In the genomic region with DNA sequence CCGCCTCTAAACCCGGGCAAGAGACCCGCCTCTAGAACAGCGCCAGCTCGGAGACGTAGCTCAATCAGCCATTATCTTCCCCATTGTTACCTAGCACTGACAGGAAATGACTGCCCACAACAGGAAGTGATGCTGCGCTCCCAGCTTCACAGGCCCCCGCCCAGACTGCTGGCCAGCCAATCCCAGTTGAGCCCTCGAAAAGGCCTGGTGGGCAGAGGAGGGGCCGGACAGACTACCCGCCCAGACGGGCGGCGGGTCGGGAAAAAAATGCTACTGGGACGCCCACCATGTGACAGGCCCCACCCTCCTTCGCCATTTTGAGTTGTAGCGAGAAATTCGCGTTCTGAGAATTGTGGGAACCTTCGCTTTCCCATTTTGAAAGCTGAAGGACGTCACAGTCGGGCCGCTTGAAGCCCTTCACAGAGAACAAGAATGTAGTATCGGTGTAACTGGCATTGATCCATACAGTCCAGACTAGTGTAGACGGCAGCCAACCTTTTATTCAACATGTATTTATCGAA, we compare ENCODE assay signal across 8 mouse cellular contexts. TPM values are rescaled to one million over a fixed set of nuclear protein-coding genes. Genes with fewer than 3 reads are reported as not detected.
A peak's percentile ranks its signal among the peaks of the same experiment; 100 is the strongest.
DNase-seq lines count a peak whose midpoint lies in the region; ATAC-seq and TF ChIP-seq lines count a peak whose summit lies in the region.

A gene (minus strand): TSS at position 116 of the 521 bp plus-strand sequence.

- H3K79me2 ChIP-seq in C2C12 (ENCODE audit: control insufficient read depth, insufficient read depth) (peaks cover 49% of the 10 kb centered on the region), myocyte (ENCODE audit: control insufficient read depth, insufficient read depth) (peaks cover 44% of the 10 kb centered on the region)
- peaks cover 5% of the 10 kb centered on the region; the same call in 1 of the 2 replicates for H3K79me2 ChIP-seq in liver, adult 2 months (ENCODE audit: control insufficient read depth, insufficient read depth, low read length)

- H3K27ac ChIP-seq in heart, embryonic 11.5 days (ENCODE audit: low read depth, low read length) = peak within 1 kb of the TSS; percentile 91
- H3K27ac ChIP-seq in kidney, embryonic 16.5 days (ENCODE audit: low read length) = peak within 1 kb of the TSS; percentile 90
- H3K27ac ChIP-seq in liver, adult 2 months (replicated peaks; ENCODE audit: insufficient read depth, low read depth, low read length) = peak within 1 kb of the TSS; percentile 85

- TF ChIP-seq CTCF in C2C12 (IDR thresholded peaks at IDR 0.05; ENCODE audit: control insufficient read depth, insufficient read depth, insufficient read length) = no peak
- no peak for TF ChIP-seq CTCF in brain, embryonic 14.5 days (IDR thresholded peaks at IDR 0.05; ENCODE audit: borderline replicate concordance, extremely low read depth, insufficient read depth, insufficient read length)
- TF ChIP-seq CTCF in liver, adult 2 months (IDR thresholded peaks at IDR 0.05; ENCODE audit: low read depth, low read length) = no peak

- peaks cover 45% of the 10 kb centered on the region for H3K79me3 ChIP-seq in C2C12 (ENCODE audit: low read depth)

- H3ac ChIP-seq in C2C12 (ENCODE audit: control insufficient read depth, insufficient read length, low read depth) (peak within 1 kb of the TSS; percentile 92), myocyte (ENCODE audit: control insufficient read depth, insufficient read length) (peak within 1 kb of the TSS; percentile 37)

- peaks cover 26% of the 10 kb centered on the region for H3K36me3 ChIP-seq in C2C12 (ENCODE audit: control insufficient read depth, insufficient read depth)
- peaks cover 19% of the 10 kb centered on the region for H3K36me3 ChIP-seq in erythroblast, embryonic 14.5 days (ENCODE audit: control insufficient read depth)
- H3K36me3 ChIP-seq in heart, embryonic 11.5 days (ENCODE audit: control insufficient read depth, insufficient read depth, low read length) = no peaks in the 10 kb centered on the region
- H3K36me3 ChIP-seq in kidney, embryonic 16.5 days (ENCODE audit: insufficient read depth, low read length) = no peaks in the 10 kb centered on the region
- H3K36me3 ChIP-seq in liver, adult 2 months (ENCODE audit: control insufficient read depth, insufficient read depth, low read length) = peaks cover 5% of the 10 kb centered on the region; the same call in 1 of the 2 replicates
- H3K36me3 ChIP-seq in myocyte (ENCODE audit: control insufficient read depth, insufficient read depth) = peaks cover 12% of the 10 kb centered on the region
- H3K36me3 ChIP-seq in splenic B cell, adult 2 months (ENCODE audit: control insufficient read depth, insufficient read depth, low read length, poor library complexity, severe bottlenecking) = no peaks in the 10 kb centered on the region

- H3K9me3 ChIP-seq in erythroblast, embryonic 14.5 days (ENCODE audit: control insufficient read depth, low read length) = peaks cover 10% of the 10 kb centered on the region
- H3K9me3 ChIP-seq in heart, embryonic 11.5 days (replicated peaks; ENCODE audit: control insufficient read depth, low read length) = no peaks in the 10 kb centered on the region
- peaks cover 3% of the 10 kb centered on the region; the same call in 1 of the 2 replicates for H3K9me3 ChIP-seq in kidney, embryonic 16.5 days (ENCODE audit: low read length)

- DNase-seq in brain, embryonic 14.5 days (ENCODE audit: low read depth) = peak; percentile 98
- peak; percentile 91 for DNase-seq in liver, adult 2 months (ENCODE audit: extremely low read depth, low read depth, low spot score)
- DNase-seq in splenic B cell, adult 2 months (ENCODE audit: low read depth, low spot score) = peak; percentile 95

- peak within 1 kb of the TSS; percentile 65 for H3K4me3 ChIP-seq in C2C12 (ENCODE audit: insufficient read depth, poor library complexity, severe bottlenecking)
- H3K4me3 ChIP-seq in erythroblast, embryonic 14.5 days (replicated peaks) = peak within 1 kb of the TSS; percentile 87
- peak within 1 kb of the TSS; percentile 74 for H3K4me3 ChIP-seq in heart, embryonic 11.5 days (ENCODE audit: low read depth, low read length)
- peak within 1 kb of the TSS; percentile 79 for H3K4me3 ChIP-seq in kidney, embryonic 16.5 days (ENCODE audit: low read length)
- H3K4me3 ChIP-seq in liver, adult 2 months (ENCODE audit: insufficient read depth, low read depth, low read length) = peak within 1 kb of the TSS; percentile 70
- peak within 1 kb of the TSS; percentile 79 for H3K4me3 ChIP-seq in myocyte

- 0 out of 2 replicates have a peak, but pooled peaks have one; percentile 16 for TF ChIP-seq POLR2A in brain, embryonic 14.5 days (IDR thresholded peaks at IDR 0.05; ENCODE audit: borderline replicate concordance, extremely low read depth, insufficient read depth, insufficient read length, poor library complexity, severe bottlenecking)
- peak; percentile 55 for TF ChIP-seq POLR2A in liver, adult 2 months (IDR thresholded peaks at IDR 0.05; ENCODE audit: extremely low read depth, insufficient read depth, low read length)
- TF ChIP-seq POLR2A in myocyte (IDR thresholded peaks at IDR 0.05; ENCODE audit: insufficient read length, low read depth) = peak; percentile 67

- H3K4me2 ChIP-seq in heart, embryonic 11.5 days = peak within 1 kb of the TSS; percentile 59
- H3K4me2 ChIP-seq in kidney, embryonic 16.5 days (replicated peaks; ENCODE audit: low read depth, low read length) = peak within 1 kb of the TSS; percentile 57
- peak within 1 kb of the TSS; percentile 70 for H3K4me2 ChIP-seq in myocyte (ENCODE audit: low read depth)

- peak; percentile 98 for ATAC-seq in heart, embryonic 11.5 days (replicated peaks; ENCODE audit: insufficient number of reproducible peaks, low FRiP score, low TSS enrichment)
- ATAC-seq in kidney, embryonic 16.5 days (ENCODE audit: low FRiP score, low TSS enrichment) = peak; percentile 100

- H3K9ac ChIP-seq in heart, embryonic 11.5 days (ENCODE audit: low read depth, low read length) = peak within 1 kb of the TSS; percentile 93
- peak within 1 kb of the TSS; percentile 86 for H3K9ac ChIP-seq in kidney, embryonic 16.5 days (replicated peaks; ENCODE audit: low read length)
- H3K9ac ChIP-seq in liver, adult 2 months (ENCODE audit: low read depth, low read length) = peak within 1 kb of the TSS; percentile 95

- WGBS in heart, embryonic 11.5 days (ENCODE audit: insufficient replicate concordance) = 19% methylated on average over 27 of the region's 27 CpGs
- WGBS in kidney, embryonic 16.5 days = 28% methylated on average over 27 of the region's 27 CpGs
- WGBS in liver, adult 2 months = 3% methylated on average over 21 of the region's 27 CpGs

- peaks cover 8% of the 10 kb centered on the region for H3K4me1 ChIP-seq in erythroblast, embryonic 14.5 days (ENCODE audit: control insufficient read depth)
- no peaks in the 10 kb centered on the region for H3K4me1 ChIP-seq in heart, embryonic 11.5 days (ENCODE audit: control insufficient read depth, insufficient read depth, low read length)
- no peaks in the 10 kb centered on the region for H3K4me1 ChIP-seq in kidney, embryonic 16.5 days (ENCODE audit: insufficient read depth, low read length)
- peaks cover 3% of the 10 kb centered on the region; the same call in 1 of the 2 replicates for H3K4me1 ChIP-seq in liver, adult 2 months (ENCODE audit: control insufficient read depth, insufficient read depth, low read length)

- no peaks in the 10 kb centered on the region for H3K27me3 ChIP-seq in C2C12 (ENCODE audit: control insufficient read depth, insufficient read depth, insufficient read length)
- peaks cover 12% of the 10 kb centered on the region for H3K27me3 ChIP-seq in erythroblast, embryonic 14.5 days (ENCODE audit: control insufficient read depth)
- no peaks in the 10 kb centered on the region for H3K27me3 ChIP-seq in heart, embryonic 11.5 days (ENCODE audit: control insufficient read depth, insufficient read depth, low read length)
- peaks cover 3% of the 10 kb centered on the region; the same call in 1 of the 2 replicates for H3K27me3 ChIP-seq in kidney, embryonic 16.5 days (ENCODE audit: insufficient read depth, low read length)
- no peaks in the 10 kb centered on the region for H3K27me3 ChIP-seq in liver, adult 2 months (ENCODE audit: control insufficient read depth, insufficient read depth, low read length)
- H3K27me3 ChIP-seq in myocyte (ENCODE audit: control insufficient read depth, insufficient read depth, insufficient read length) = no peaks in the 10 kb centered on the region
- no peaks in the 10 kb centered on the region for H3K27me3 ChIP-seq in splenic B cell, adult 2 months (ENCODE audit: control insufficient read depth, insufficient read depth, low read length, poor library complexity, severe bottlenecking)

TF ChIP-seq in C2C12, 6 proteins besides CTCF, POLR2A, EP300 and RAD21:
- TF ChIP-seq USF1 (IDR thresholded peaks at IDR 0.05; ENCODE audit: low read depth) (peak; percentile 46), FOSL1 (IDR thresholded peaks at IDR 0.05; ENCODE audit: insufficient read depth, low read length, poor library complexity, severe bottlenecking) (no peak), MYOD1 (IDR thresholded peaks at IDR 0.05; ENCODE audit: control insufficient read depth, insufficient read length, low read depth) (no peak)

TF ChIP-seq in myocyte, 11 proteins besides CTCF, POLR2A, EP300 and RAD21 (continues in another document):
- TF ChIP-seq SRF (IDR thresholded peaks at IDR 0.05; ENCODE audit: control insufficient read depth, insufficient read length, low read depth) = no peak
- peak; percentile 87 for TF ChIP-seq POLR2AphosphoS2 (IDR thresholded peaks at IDR 0.05; ENCODE audit: insufficient read length, low read depth)
- peak; percentile 60 for TF ChIP-seq USF1 (IDR thresholded peaks at IDR 0.05; ENCODE audit: low read depth)
- no peak for TF ChIP-seq MYOG (IDR thresholded peaks at IDR 0.05; ENCODE audit: control insufficient read depth in 1 of 3, insufficient read depth in 1 of 3, insufficient read length in 2 of 3, low read depth in 2 of 3)
- no peak for TF ChIP-seq REST (IDR thresholded peaks at IDR 0.05; ENCODE audit: insufficient read depth, insufficient read length)
- no peak for TF ChIP-seq MAX (IDR thresholded peaks at IDR 0.05; ENCODE audit: low read depth)
- no peak for TF ChIP-seq CEBPB (IDR thresholded peaks at IDR 0.05; ENCODE audit: insufficient read depth, poor library complexity, severe bottlenecking)
- TF ChIP-seq TCF12 (IDR thresholded peaks at IDR 0.05; ENCODE audit: insufficient read depth, poor library complexity, severe bottlenecking) = no peak
- TF ChIP-seq TCF3 (IDR thresholded peaks at IDR 0.05; ENCODE audit: insufficient read length, low read depth) = no peak
- no peak for TF ChIP-seq E2F4 (IDR thresholded peaks at IDR 0.05; ENCODE audit: insufficient read depth)

RNA-seq across cellular contexts. Expression of the gene that starts here (rescaled TPM):
- polyA plus RNA-seq in C2C12 (2012; fragmentation: generic; extraction: Trizol) = 6.8 TPM
- polyA plus RNA-seq in brain, embryonic 14.5 days (2012; rRNA removed) = 18.2 and 24.2 TPM in 2 replicates
- polyA plus RNA-seq in erythroblast, embryonic 14.5 days (2012) = 0.05 and 0.10 TPM in 2 replicates
- 29.6 and 33.1 TPM in 2 replicates for polyA plus RNA-seq in heart, embryonic 11.5 days (2014; fragmentation: Nextera tagmentation; extraction: Ambion mirVana)
- polyA plus RNA-seq in kidney, embryonic 16.5 days (2015; fragmentation: Nextera tagmentation; extraction: Ambion mirVana) = 34.2 and 38.9 TPM in 2 replicates
- total RNA-seq in liver, adult 2 months (2014; rRNA removed) = 23.5 and 23.9 TPM in 2 replicates
- polyA plus RNA-seq in liver, adult 2 months (2012; rRNA removed) = 2.4 and 2.7 TPM in 2 replicates
- 6.0 TPM for polyA plus RNA-seq in myocyte (2012; fragmentation: generic; extraction: Trizol)

Comparison
In these comparisons a context has a peak if more than half of its experiments do, and no peak if none do; other contexts are left out.
1. Peak in every context shown above with its lines: DNase-seq, ATAC-seq, H3K4me3 ChIP-seq and H3K27ac ChIP-seq.
2. POLR2A ChIP-seq: peak in every context shown above with its lines; median percentile 67 in myocyte; 55 in liver, adult 2 months; 16 in brain, embryonic 14.5 days.